8 mouse cellular contexts compared by ENCODE assay signal in genomic region chr11:100694926-100695325, GRCm38 (mm10). TPM values are rescaled to one million over a fixed set of nuclear protein-coding genes. Genes with fewer than 3 reads are reported as not detected.
DNase-seq lines count a peak whose midpoint lies in the region; ATAC-seq and TF ChIP-seq lines count a peak whose summit lies in the region.

No protein-coding gene starts in this region.

- peak; percentile 73 to 86 for DNase-seq in left cerebral cortex, adult 18-20 months (ENCODE audit: low spot score in 2 of 2)
- DNase-seq in left cerebral cortex, adult 11 months (ENCODE audit: low spot score) = no peak
- peak; percentile 78 for DNase-seq in ZHBTc4 (ENCODE audit: low read depth, low spot score)
- peak; percentile 57 for DNase-seq in embryo, embryonic 11.5 days (ENCODE audit: low read depth, low spot score)
- peak; percentile 76 for DNase-seq in hindbrain, postnatal 0 days (ENCODE audit: low spot score)
- peak; percentile 54 to 58 for DNase-seq in lung, adult 18-20 months
- peak; percentile 79 to 84 for DNase-seq in right cerebral cortex, adult 2 months (ENCODE audit: low spot score in 2 of 2)

- H3K4me1 ChIP-seq in hindbrain, postnatal 0 days (ENCODE audit: insufficient read depth, low read length) = no peaks in the 10 kb centered on the region

- no peak overlapping the region for H3K9ac ChIP-seq in hindbrain, postnatal 0 days (replicated peaks; ENCODE audit: low read length)

- 37% methylated on average over 5 of the region's 5 CpGs for WGBS in hindbrain, postnatal 0 days

- no peak overlapping the region for H3K27ac ChIP-seq in hindbrain, postnatal 0 days

- H3K9me3 ChIP-seq in hindbrain, postnatal 0 days (ENCODE audit: low read length) = no peaks in the 10 kb centered on the region

- TF ChIP-seq CTCF in hindbrain, postnatal 0 days (IDR thresholded peaks at IDR 0.05; ENCODE audit: low read depth) = peak; percentile 98

- peak; percentile 87 for ATAC-seq in hindbrain, postnatal 0 days
- no peak for ATAC-seq in inflammation-experienced regulatory T-cells, adult 6 months

- H3K36me3 ChIP-seq in hindbrain, postnatal 0 days (ENCODE audit: insufficient read depth, low read length) = no peaks in the 10 kb centered on the region

- no peaks in the 10 kb centered on the region for H3K27me3 ChIP-seq in hindbrain, postnatal 0 days (ENCODE audit: insufficient read depth, low read length)

- no peak overlapping the region for H3K4me2 ChIP-seq in hindbrain, postnatal 0 days (ENCODE audit: low read depth, low read length)

- no peak overlapping the region for H3K4me3 ChIP-seq in hindbrain, postnatal 0 days (ENCODE audit: low read length)

RNA-seq across cellular contexts. Expression of gene Zfp385c, which starts 2.7 kb away (rescaled TPM):
- total RNA-seq in left cerebral cortex, adult 18-20 months (2021) = under 1 TPM; 0.35 to 0.66 TPM
- total RNA-seq in hindbrain, postnatal 0 days (2014; rRNA removed) = 9.8 and 13.0 TPM in 2 replicates
- polyA plus RNA-seq in hindbrain, postnatal 0 days (2015; fragmentation: Nextera tagmentation; extraction: Ambion mirVana) = 10.0 and 11.3 TPM in 2 replicates
- polyA plus RNA-seq in inflammation-experienced regulatory T-cells, adult 6 months (2017; shearing (Covaris generic)) = not detected

RNA-seq across cellular contexts. Expression of gene Dhx58, which starts 9.1 kb away (rescaled TPM):
- 1 to 10 TPM; 1.8 to 2.4 TPM for total RNA-seq in left cerebral cortex, adult 18-20 months (2021)
- total RNA-seq in hindbrain, postnatal 0 days (2014; rRNA removed) = 0.61 and 1.2 TPM in 2 replicates
- 2.7 and 3.1 TPM in 2 replicates for polyA plus RNA-seq in hindbrain, postnatal 0 days (2015; fragmentation: Nextera tagmentation; extraction: Ambion mirVana)
- polyA plus RNA-seq in inflammation-experienced regulatory T-cells, adult 6 months (2017; shearing (Covaris generic)) = 10 to 100 TPM; 27.4 to 48.6 (median 29.4) TPM

RNA-seq across cellular contexts. Expression of gene Kat2a, which starts 17.3 kb away (rescaled TPM):
- total RNA-seq in left cerebral cortex, adult 18-20 months (2021) = 10 to 100 TPM; 63.2 to 63.3 TPM
- total RNA-seq in hindbrain, postnatal 0 days (2014; rRNA removed) = 62.6 and 63.3 TPM in 2 replicates
- polyA plus RNA-seq in hindbrain, postnatal 0 days (2015; fragmentation: Nextera tagmentation; extraction: Ambion mirVana) = 56.0 and 61.7 TPM in 2 replicates
- polyA plus RNA-seq in inflammation-experienced regulatory T-cells, adult 6 months (2017; shearing (Covaris generic)) = 10 to 100 TPM in 2 of 3 experiments, 1 to 10 TPM in 1; 7.0 to 12.4 (median 12.4) TPM

RNA-seq across cellular contexts. Expression of gene Hspb9, which starts 18.7 kb away (rescaled TPM):
- not detected for total RNA-seq in left cerebral cortex, adult 18-20 months (2021)
- not detected in 2 replicates for total RNA-seq in hindbrain, postnatal 0 days (2014; rRNA removed)
- 0.24 and 0.28 TPM in 2 replicates for polyA plus RNA-seq in hindbrain, postnatal 0 days (2015; fragmentation: Nextera tagmentation; extraction: Ambion mirVana)
- 1 to 10 TPM in 1 of 3 experiments, not detected in 2; 1.1 TPM for polyA plus RNA-seq in inflammation-experienced regulatory T-cells, adult 6 months (2017; shearing (Covaris generic))

RNA-seq across cellular contexts. Expression of gene Rab5c, which starts 43.1 kb away (rescaled TPM):
- total RNA-seq in left cerebral cortex, adult 18-20 months (2021) = 100 to 1,000 TPM; 152 to 162 TPM
- 246 and 248 TPM in 2 replicates for total RNA-seq in hindbrain, postnatal 0 days (2014; rRNA removed)
- polyA plus RNA-seq in hindbrain, postnatal 0 days (2015; fragmentation: Nextera tagmentation; extraction: Ambion mirVana) = 34.1 and 34.4 TPM in 2 replicates
- polyA plus RNA-seq in inflammation-experienced regulatory T-cells, adult 6 months (2017; shearing (Covaris generic)) = 10 to 100 TPM; 24.7 to 54.7 (median 48.7) TPM
